Mouse (Mus musculus) gastrocnemius, postnatal 10 days (tissue): ENCODE data around the gene Adamts17. TPM values are rescaled to one million over a fixed set of nuclear protein-coding genes. Genes with fewer than 3 reads are reported as not detected.

ENCODE experiments used
- DNase-seq: peaks from one replicate; pipeline ENCODE4 v3.0.0; 2021; ENCODE audit warnings: mixed read lengths
- long read RNA-seq, 2 experiments: library from polyadenylated mRNA; stranded (forward); transcript quantifications; one replicate each; pipeline ENCODE4 v2.0.0; 2021
- total RNA-seq, 2 experiments: library from RNA; stranded (reverse); gene quantifications; 2 replicates each; pipeline ENCODE4 v1.2.3; 2021

Adamts17 gene
- 10 to 100 TPM in 1 of 2 experiments, 1 to 10 TPM in 1; 9.7 to 16.6 TPM for total RNA-seq
- long read RNA-seq, experiment 1, full-length matches to known transcripts: 1 of 5 reads
- long read RNA-seq, experiment 1, partial matches to known transcripts: 4 of 5 reads
- long read RNA-seq, experiment 1, other reads (novel, unspliced or antisense): 0 of 5 reads
- long read RNA-seq, experiment 2, partial matches to known transcripts: 0 of 1 reads
- long read RNA-seq, experiment 2, other reads (novel, unspliced or antisense): 1 of 1 reads

- peak; percentile 87 for DNase-seq
Measured at GRCm38 (mm10) chr7:66839463-66840007, at the start of gene Adamts17. Gene Adamts17 (plus strand): TSS chr7:66839735.

GRCm38 (mm10) chr7:66789860-66790748 lies 49.4 kb upstream of the Adamts17 start:
- DNase-seq: no peak

GRCm38 (mm10) chr7:66791022-66791421 lies 48.5 kb upstream of the Adamts17 start:
- DNase-seq: no peak

GRCm38 (mm10) chr7:66796909-66797308 lies 42.6 kb upstream of the Adamts17 start:
- no peak for DNase-seq

GRCm38 (mm10) chr7:66797345-66797744 lies 42.2 kb upstream of the Adamts17 start:
- DNase-seq: no peak

- no peak for DNase-seq
Measured at GRCm38 (mm10) chr7:66798826-66799225, 40.7 kb upstream of the Adamts17 start.

GRCm38 (mm10) chr7:66800784-66801183 lies 38.8 kb upstream of the Adamts17 start:
- no peak for DNase-seq

GRCm38 (mm10) chr7:66801785-66802184 lies 37.8 kb upstream of the Adamts17 start:
- DNase-seq: peak; percentile 77

- DNase-seq: no peak
Measured at GRCm38 (mm10) chr7:66803798-66804197, 35.7 kb upstream of the Adamts17 start.

GRCm38 (mm10) chr7:66806801-66807200 lies 32.7 kb upstream of the Adamts17 start:
- no peak for DNase-seq

GRCm38 (mm10) chr7:66810436-66810835 lies 29.1 kb upstream of the Adamts17 start:
- no peak for DNase-seq

- DNase-seq: no peak
Measured at GRCm38 (mm10) chr7:66811294-66811693, 28.2 kb upstream of the Adamts17 start.

GRCm38 (mm10) chr7:66812289-66812688 lies 27.2 kb upstream of the Adamts17 start:
- DNase-seq: no peak

- no peak for DNase-seq
Measured at GRCm38 (mm10) chr7:66812737-66813136, 26.8 kb upstream of the Adamts17 start.

GRCm38 (mm10) chr7:66813172-66813571 lies 26.4 kb upstream of the Adamts17 start:
- DNase-seq: no peak

GRCm38 (mm10) chr7:66815526-66815925 lies 24.0 kb upstream of the Adamts17 start:
- peak; percentile 20 for DNase-seq

GRCm38 (mm10) chr7:66820034-66820433 lies 19.5 kb upstream of the Adamts17 start:
- peak; percentile 60 for DNase-seq

- DNase-seq: no peak
Measured at GRCm38 (mm10) chr7:66830803-66831202, 8.7 kb upstream of the Adamts17 start.

GRCm38 (mm10) chr7:66831295-66831694 lies 8.2 kb upstream of the Adamts17 start:
- peak; percentile 35 for DNase-seq

- DNase-seq: peak; percentile 47
Measured at GRCm38 (mm10) chr7:66840008-66840719, 629 bp downstream of the Adamts17 start.

GRCm38 (mm10) chr7:66841165-66841564 lies 1.6 kb downstream of the Adamts17 start:
- DNase-seq: no peak

GRCm38 (mm10) chr7:66842021-66842420 lies 2.5 kb downstream of the Adamts17 start:
- DNase-seq: peak; percentile 78
